Comparison of ENCODE assay signal across 8 mouse cellular contexts in genomic region chr5:34336775-34337450, GRCm38 (mm10). TPM values are rescaled to one million over a fixed set of nuclear protein-coding genes. Genes with fewer than 3 reads are reported as not detected.
DNase-seq lines count a peak whose midpoint lies in the region; ATAC-seq and TF ChIP-seq lines count a peak whose summit lies in the region.

No protein-coding gene starts in this region.

- ATAC-seq in activated CD4-positive, CD25-positive, alpha-beta regulatory T cell, adult 4 months = peak; percentile 57
- ATAC-seq in heart, embryonic 11.5 days (replicated peaks; ENCODE audit: insufficient number of reproducible peaks, low FRiP score, low TSS enrichment) = peak; percentile 35; the same call in 1 of the 2 replicates
- peak; percentile 57 for ATAC-seq in liver, postnatal 0 days
- peak; percentile 40 for ATAC-seq in neural tube, embryonic 11.5 days (ENCODE audit: insufficient read depth, low FRiP score, low TSS enrichment)
- peak; percentile 74 for ATAC-seq in stomach, postnatal 0 days (ENCODE audit: low FRiP score, low TSS enrichment)

- H3K4me2 ChIP-seq in heart, embryonic 11.5 days = peak overlapping the region; percentile 87
- peak overlapping the region; percentile 86 for H3K4me2 ChIP-seq in liver, postnatal 0 days (ENCODE audit: low read depth, low read length)
- H3K4me2 ChIP-seq in neural tube, embryonic 11.5 days (ENCODE audit: low read depth) = peak overlapping the region; percentile 74
- peak overlapping the region; percentile 56 for H3K4me2 ChIP-seq in stomach, postnatal 0 days (replicated peaks; ENCODE audit: low read depth)

- H3K27ac ChIP-seq in heart, embryonic 11.5 days (ENCODE audit: low read depth, low read length) = peak overlapping the region; percentile 98
- peak overlapping the region; percentile 100 for H3K27ac ChIP-seq in liver, postnatal 0 days (ENCODE audit: low read depth)
- H3K27ac ChIP-seq in neural tube, embryonic 11.5 days (ENCODE audit: low read depth, low read length) = peak overlapping the region; percentile 91
- H3K27ac ChIP-seq in stomach, postnatal 0 days (replicated peaks) = peak overlapping the region; percentile 99

- H3K4me3 ChIP-seq in heart, embryonic 11.5 days (ENCODE audit: low read depth, low read length) = peak overlapping the region; percentile 96
- H3K4me3 ChIP-seq in liver, postnatal 0 days (ENCODE audit: low read depth, low read length) = peak overlapping the region; percentile 95
- H3K4me3 ChIP-seq in neural tube, embryonic 11.5 days (ENCODE audit: low read depth, low read length) = peak overlapping the region; percentile 93
- H3K4me3 ChIP-seq in stomach, postnatal 0 days (ENCODE audit: low read depth, low read length) = peak overlapping the region; percentile 89

- no peaks in the 10 kb centered on the region for H3K27me3 ChIP-seq in heart, embryonic 11.5 days (ENCODE audit: control insufficient read depth, insufficient read depth, low read length)
- no peaks in the 10 kb centered on the region for H3K27me3 ChIP-seq in liver, postnatal 0 days (ENCODE audit: insufficient read depth, low read length)
- no peaks in the 10 kb centered on the region for H3K27me3 ChIP-seq in neural tube, embryonic 11.5 days (ENCODE audit: control insufficient read depth, insufficient read depth, low read length)
- no peaks in the 10 kb centered on the region for H3K27me3 ChIP-seq in stomach, postnatal 0 days (ENCODE audit: control insufficient read depth, insufficient read depth, low read length)

- WGBS in heart, embryonic 11.5 days (ENCODE audit: insufficient replicate concordance) = under 1% methylated on average over 42 of the region's 42 CpGs
- under 1% methylated on average over 42 of the region's 42 CpGs for WGBS in liver, postnatal 0 days (ENCODE audit: insufficient replicate concordance)
- 0% methylated on average over 42 of the region's 42 CpGs for WGBS in neural tube, embryonic 11.5 days
- WGBS in stomach, postnatal 0 days = under 1% methylated on average over 42 of the region's 42 CpGs

- no peak for TF ChIP-seq CTCF in liver, postnatal 0 days (IDR thresholded peaks at IDR 0.05; ENCODE audit: low read depth)
- TF ChIP-seq CTCF in stomach, postnatal 0 days (IDR thresholded peaks at IDR 0.05; ENCODE audit: low read depth) = no peak

- no peak for TF ChIP-seq EP300 in liver, postnatal 0 days (IDR thresholded peaks at IDR 0.05; ENCODE audit: low read depth)
- TF ChIP-seq EP300 in stomach, postnatal 0 days (optimal IDR thresholded peaks at IDR 0.05) = no peak

- H3K36me3 ChIP-seq in heart, embryonic 11.5 days (ENCODE audit: control insufficient read depth, insufficient read depth, low read length) = no peaks in the 10 kb centered on the region
- H3K36me3 ChIP-seq in liver, postnatal 0 days (replicated peaks; ENCODE audit: insufficient read depth, low read length) = 0 out of 2 replicates have a peak, but pooled peaks cover 2% of the 10 kb centered on the region
- no peaks in the 10 kb centered on the region for H3K36me3 ChIP-seq in neural tube, embryonic 11.5 days (ENCODE audit: control insufficient read depth, insufficient read depth, low read length)
- H3K36me3 ChIP-seq in stomach, postnatal 0 days (ENCODE audit: control insufficient read depth, insufficient read depth, low read length) = no peaks in the 10 kb centered on the region

- H3K4me1 ChIP-seq in heart, embryonic 11.5 days (ENCODE audit: control insufficient read depth, insufficient read depth, low read length) = peaks cover 7% of the 10 kb centered on the region
- H3K4me1 ChIP-seq in liver, postnatal 0 days (ENCODE audit: insufficient read depth) = peaks cover 22% of the 10 kb centered on the region; the same call in 1 of the 2 replicates
- H3K4me1 ChIP-seq in neural tube, embryonic 11.5 days (ENCODE audit: control insufficient read depth, insufficient read depth, low read length) = peaks cover 9% of the 10 kb centered on the region
- H3K4me1 ChIP-seq in stomach, postnatal 0 days (replicated peaks; ENCODE audit: control insufficient read depth, insufficient read depth) = peaks cover 4% of the 10 kb centered on the region; the same call in 1 of the 2 replicates

- DNase-seq in 416B (ENCODE audit: low read depth) = peak; percentile 85
- peak; percentile 79 for DNase-seq in embryo, embryonic 9.5 days (ENCODE audit: extremely low spot score)
- DNase-seq in kidney, adult 9 months = peak; percentile 43
- DNase-seq in liver, postnatal 0 days = peak; percentile 82
- peak; percentile 76 for DNase-seq in neural tube, embryonic 11.5 days (ENCODE audit: low spot score)
- DNase-seq in stomach, postnatal 0 days (ENCODE audit: low spot score) = peak; percentile 86

- H3K9ac ChIP-seq in heart, embryonic 11.5 days (ENCODE audit: low read depth, low read length) = peak overlapping the region; percentile 99
- H3K9ac ChIP-seq in liver, postnatal 0 days (replicated peaks) = peak overlapping the region; percentile 99
- H3K9ac ChIP-seq in neural tube, embryonic 11.5 days (ENCODE audit: low read length) = peak overlapping the region; percentile 95
- H3K9ac ChIP-seq in stomach, postnatal 0 days (ENCODE audit: low read length) = peak overlapping the region; percentile 97

- H3K9me3 ChIP-seq in heart, embryonic 11.5 days (replicated peaks; ENCODE audit: control insufficient read depth, low read length) = no peaks in the 10 kb centered on the region
- no peaks in the 10 kb centered on the region for H3K9me3 ChIP-seq in liver, postnatal 0 days (ENCODE audit: low read length)
- H3K9me3 ChIP-seq in neural tube, embryonic 11.5 days (ENCODE audit: control insufficient read depth, low read length) = no peaks in the 10 kb centered on the region
- no peaks in the 10 kb centered on the region for H3K9me3 ChIP-seq in stomach, postnatal 0 days (ENCODE audit: control insufficient read depth, low read length)

RNA-seq across cellular contexts. Expression of gene Rnf4, which starts 0.8 kb away (rescaled TPM):
- 100 to 1,000 TPM; 108 TPM for polyA plus RNA-seq in activated CD4-positive, CD25-positive, alpha-beta regulatory T cell, adult 4 months (2017; shearing (Covaris generic))
- 125 and 143 TPM in 2 replicates for polyA plus RNA-seq in heart, embryonic 11.5 days (2014; fragmentation: Nextera tagmentation; extraction: Ambion mirVana)
- 60.0 and 60.4 TPM in 2 replicates for polyA plus RNA-seq in liver, postnatal 0 days (2015; fragmentation: Nextera tagmentation; extraction: Ambion mirVana)
- 189 and 197 TPM in 2 replicates for polyA plus RNA-seq in neural tube, embryonic 11.5 days (2014; fragmentation: Nextera tagmentation; extraction: Ambion mirVana)
- polyA plus RNA-seq in stomach, postnatal 0 days (2015; fragmentation: Nextera tagmentation; extraction: Ambion mirVana) = 85.2 and 85.7 TPM in 2 replicates

RNA-seq across cellular contexts. Expression of gene Fam193a, which starts 32.8 kb away (rescaled TPM):
- polyA plus RNA-seq in activated CD4-positive, CD25-positive, alpha-beta regulatory T cell, adult 4 months (2017; shearing (Covaris generic)) = 10 to 100 TPM; 12.5 to 13.3 TPM
- polyA plus RNA-seq in heart, embryonic 11.5 days (2014; fragmentation: Nextera tagmentation; extraction: Ambion mirVana) = 9.4 and 12.0 TPM in 2 replicates
- 2.2 and 2.7 TPM in 2 replicates for polyA plus RNA-seq in liver, postnatal 0 days (2015; fragmentation: Nextera tagmentation; extraction: Ambion mirVana)
- 12.4 and 13.3 TPM in 2 replicates for polyA plus RNA-seq in neural tube, embryonic 11.5 days (2014; fragmentation: Nextera tagmentation; extraction: Ambion mirVana)
- polyA plus RNA-seq in stomach, postnatal 0 days (2015; fragmentation: Nextera tagmentation; extraction: Ambion mirVana) = 3.2 and 3.5 TPM in 2 replicates

RNA-seq across cellular contexts. Expression of gene Cfap99, which starts 48.5 kb away (rescaled TPM):
- not detected for polyA plus RNA-seq in activated CD4-positive, CD25-positive, alpha-beta regulatory T cell, adult 4 months (2017; shearing (Covaris generic))
- 0.07 and 0.10 TPM in 2 replicates for polyA plus RNA-seq in heart, embryonic 11.5 days (2014; fragmentation: Nextera tagmentation; extraction: Ambion mirVana)
- not detected in 2 replicates for polyA plus RNA-seq in liver, postnatal 0 days (2015; fragmentation: Nextera tagmentation; extraction: Ambion mirVana)
- not detected in 2 replicates for polyA plus RNA-seq in neural tube, embryonic 11.5 days (2014; fragmentation: Nextera tagmentation; extraction: Ambion mirVana)
- 0.04 TPM in 1 of 2 replicates, not detected in the other for polyA plus RNA-seq in stomach, postnatal 0 days (2015; fragmentation: Nextera tagmentation; extraction: Ambion mirVana)

RNA-seq across cellular contexts. Expression of gene Zfyve28, which starts 48.7 kb away (rescaled TPM):
- 1 to 10 TPM; 3.4 TPM for polyA plus RNA-seq in activated CD4-positive, CD25-positive, alpha-beta regulatory T cell, adult 4 months (2017; shearing (Covaris generic))
- polyA plus RNA-seq in heart, embryonic 11.5 days (2014; fragmentation: Nextera tagmentation; extraction: Ambion mirVana) = 0.29 and 0.46 TPM in 2 replicates
- polyA plus RNA-seq in liver, postnatal 0 days (2015; fragmentation: Nextera tagmentation; extraction: Ambion mirVana) = 0.02 and 0.14 TPM in 2 replicates
- polyA plus RNA-seq in neural tube, embryonic 11.5 days (2014; fragmentation: Nextera tagmentation; extraction: Ambion mirVana) = 2.2 and 2.6 TPM in 2 replicates
- polyA plus RNA-seq in stomach, postnatal 0 days (2015; fragmentation: Nextera tagmentation; extraction: Ambion mirVana) = 0.27 and 0.29 TPM in 2 replicates

Comparison
In these comparisons a context has a peak if more than half of its experiments do, and no peak if none do; other contexts are left out.
1. Peak in every context shown above with its lines: DNase-seq, ATAC-seq, H3K4me3 ChIP-seq and H3K27ac ChIP-seq.